Mouse (Mus musculus): ENCODE measurements around the gene Fbxo22.

DNA sequence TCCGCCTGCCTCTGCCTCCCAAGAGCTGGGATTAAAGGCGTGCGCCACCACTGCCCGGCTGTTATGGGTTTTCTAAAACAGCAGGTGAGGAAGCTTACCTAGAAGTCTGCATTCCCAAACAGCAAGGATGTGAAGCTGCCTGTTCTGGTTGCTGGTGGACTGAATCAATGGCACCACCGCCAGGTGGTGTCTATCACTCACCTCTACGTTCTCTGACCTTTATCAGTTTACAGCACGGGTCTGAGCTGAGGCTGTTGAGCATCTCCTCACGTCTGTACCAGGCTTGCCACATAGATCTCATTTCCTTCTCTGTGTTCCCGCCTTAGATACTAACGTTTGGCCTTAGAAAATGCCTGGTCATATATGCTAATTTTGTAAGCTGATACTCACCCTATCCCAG, 20.3 kb downstream of the Fbxo22 start:
- TF ChIP-seq CTCF (IDR thresholded peaks at IDR 0.05; ENCODE audit: low read depth) (peak; percentile 39), EP300 (optimal IDR thresholded peaks at IDR 0.05) (no peak)
